Mouse (Mus musculus): ENCODE data around the gene Cela1. TPM values are rescaled to one million over a fixed set of nuclear protein-coding genes. Genes with fewer than 3 reads are reported as not detected.

Cela1 gene
- total RNA-seq, 2 experiments from 2014 or later: 0.42 to 0.52 TPM

Small RNA genes within 50 kb of the gene (microRNA-seq; reads per million reads assigned to microRNA genes)
- not detected for gene Mir6961

Other genes starting within 250 kb of the Cela1 start
- gene Letmd1, start 218.9 kb downstream of the Cela1 start, total RNA-seq (2021): 10 to 100 TPM; 13.6 to 14.6 TPM
- gene Csrnp2, start 192.4 kb downstream of the Cela1 start, total RNA-seq (2021): 1 to 10 TPM; 2.5 to 2.9 TPM
- 10 to 100 TPM; 12.6 to 13.3 TPM for gene Tfcp2, start 135.9 kb downstream of the Cela1 start, total RNA-seq (2021)
- gene Pou6f1, start 87.9 kb downstream of the Cela1 start, total RNA-seq (2021): 10 to 100 TPM; 10.5 to 10.9 TPM
- 100 to 1,000 TPM; 145 to 156 TPM for gene Dazap2, start 72.6 kb downstream of the Cela1 start, total RNA-seq (2021)
- 10 to 100 TPM; 13.7 to 15.5 TPM for gene Smagp, start 51.0 kb downstream of the Cela1 start, total RNA-seq (2021)
- 1 to 10 TPM; 1.2 to 1.7 TPM for gene Bin2, start 18.4 kb downstream of the Cela1 start, total RNA-seq (2021)
- gene Galnt6, start 41.5 kb upstream of the Cela1 start, total RNA-seq (2021): 1 to 10 TPM in 1 of 2 experiments, under 1 TPM in 1; 0.99 to 1.2 TPM
- gene Slc4a8, start 73.8 kb upstream of the Cela1 start, total RNA-seq (2021): 1 to 10 TPM; 3.0 to 3.9 TPM
- gene Scn8a, start 181.9 kb upstream of the Cela1 start, total RNA-seq (2021): under 1 TPM; 0.18 to 0.25 TPM